Mouse (Mus musculus) hindbrain, embryonic 11.5 days (tissue): ENCODE data around the gene Olfr553. TPM values are rescaled to one million over a fixed set of nuclear protein-coding genes. Genes with fewer than 3 reads are reported as not detected.
A peak's percentile ranks its signal among the peaks of the same experiment; 100 is the strongest.

Source experiments
- ATAC-seq: fragments of 200-750 bp; cut with Nextera tagmentation; 2 replicates; pipeline ENCODE4 v1.8.0; 2017; ENCODE audit warnings: mild to moderate bottlenecking, moderate TSS enrichment, moderate library complexity; ENCODE audit not compliant: low FRiP score
- DNase-seq: peaks from one replicate; pipeline ENCODE4 v3.0.0-alpha.2; 2015; ENCODE audit warnings: low spot score
- H3K27ac ChIP-seq: fragments of 300-500 bp; sonication (generic); 2 replicates; pipeline ENCODE4 v1.5.1; 2014; ENCODE audit warnings: mild to moderate bottlenecking, low read depth, low read length
- H3K27me3 ChIP-seq: fragments of 300-500 bp; sonication (generic); 2 replicates; pipeline ENCODE4 v1.6.1; 2014; ENCODE audit warnings: mild to moderate bottlenecking, low read length, moderate library complexity, mixed read lengths; ENCODE audit not compliant: control insufficient read depth, insufficient read depth
- H3K36me3 ChIP-seq: fragments of 300-500 bp; sonication (generic); 2 replicates; pipeline ENCODE4 v1.6.1; 2014; ENCODE audit warnings: mild to moderate bottlenecking, low read length, moderate library complexity, mixed read lengths; ENCODE audit not compliant: control insufficient read depth, insufficient read depth
- H3K4me1 ChIP-seq: fragments of 300-500 bp; sonication (generic); replicated peaks from 2 replicates; pipeline ENCODE4 v1.6.1; 2014; ENCODE audit warnings: low read length, mixed read lengths; ENCODE audit not compliant: control insufficient read depth, insufficient read depth
- H3K4me2 ChIP-seq: fragments of 300-500 bp; sonication (generic); replicated peaks from 2 replicates; pipeline ENCODE4 v1.6.1; 2014; ENCODE audit warnings: mild to moderate bottlenecking, low read depth, low read length
- H3K4me3 ChIP-seq: fragments of 300-500 bp; sonication (generic); 2 replicates; pipeline ENCODE4 v1.5.1; 2014; ENCODE audit warnings: low read depth, low read length
- H3K9ac ChIP-seq: fragments of 300-500 bp; sonication (generic); 2 replicates; pipeline ENCODE4 v1.6.1; 2014; ENCODE audit warnings: low read depth, low read length
- H3K9me3 ChIP-seq: fragments of 300-500 bp; sonication (generic); 2 replicates; pipeline ENCODE4 v1.6.1; 2016; ENCODE audit warnings: low read length; ENCODE audit not compliant: control insufficient read depth
- WGBS: fragments of 180-500 bp; shearing (Covaris S2); extraction: QIAGEN DNeasy Blood & Tissue Kit; methylation state at CpG from one replicate; pipeline ENCODE4 v1.1.7; 2014; 5-methylcytosine and 5-hydroxymethylcytosine counted together
- polyA plus RNA-seq: library from polyadenylated mRNA; unstranded; fragments of >200 nt; fragmentation: Nextera tagmentation; extraction: Ambion mirVana; gene quantifications from 2 replicates; pipeline ENCODE4 v1.2.1, GENCODE M21; 2014

The Olfr553 gene
- polyA plus RNA-seq, 1 experiment from 2014 or later = not detected

- H3K9me3 ChIP-seq = no peaks in the 10 kb centered on the region
- H3K36me3 ChIP-seq = no peaks in the 10 kb centered on the region
- WGBS = 88% methylated on average over 1 of the region's 1 CpGs
- no peak within 1 kb of the TSS for H3K27ac ChIP-seq
- no peak within 1 kb of the TSS for H3K9ac ChIP-seq
- no peak within 1 kb of the TSS for H3K4me3 ChIP-seq
- no peaks in the 10 kb centered on the region for H3K27me3 ChIP-seq
- no peaks in the 10 kb centered on the region for H3K4me1 ChIP-seq
- ATAC-seq (no peak), DNase-seq (no peak)
- no peak within 1 kb of the TSS for H3K4me2 ChIP-seq
These were observed 20.5 kb downstream of the Olfr553 start, which contains the start of gene Olfr552 for GRCm38 (mm10) chr7:102597378-102598031. Gene Olfr552 (plus strand): TSS chr7:102597770.

GRCm38 (mm10) chr7:102591786-102592185 lies 26.2 kb downstream of the Olfr553 start, which contains the start of gene Olfr551:
Gene Olfr551 (minus strand): TSS chr7:102591886.
- no peaks in the 10 kb centered on the region for H3K27me3 ChIP-seq

GRCm38 (mm10) chr7:102575998-102576397 lies 42.0 kb downstream of the Olfr553 start:
- DNase-seq = no peak
- no peaks in the 10 kb centered on the region for H3K27me3 ChIP-seq
- H3K4me1 ChIP-seq = no peaks in the 10 kb centered on the region
- ATAC-seq = no peak
- H3K4me2 ChIP-seq = no peak overlapping the region
- no peaks in the 10 kb centered on the region for H3K36me3 ChIP-seq
- no peak overlapping the region for H3K4me3 ChIP-seq
- no peaks in the 10 kb centered on the region for H3K9me3 ChIP-seq
- no peak overlapping the region for H3K27ac ChIP-seq
- 77% methylated on average over 6 of the region's 6 CpGs for WGBS
- H3K9ac ChIP-seq = no peak overlapping the region

More at GRCm38 (mm10) chr7:102591786-102592185, 26.2 kb downstream of the Olfr553 start, which contains the start of gene Olfr551:
- ATAC-seq (no peak), DNase-seq (no peak)
- H3K36me3 ChIP-seq = no peaks in the 10 kb centered on the region
- H3K9ac ChIP-seq = no peak within 1 kb of the TSS
- 94% methylated on average over 3 of the region's 3 CpGs for WGBS
- no peak within 1 kb of the TSS for H3K4me3 ChIP-seq
- H3K4me2 ChIP-seq = no peak within 1 kb of the TSS
- no peak within 1 kb of the TSS for H3K27ac ChIP-seq
- H3K9me3 ChIP-seq = no peaks in the 10 kb centered on the region
- H3K4me1 ChIP-seq = no peaks in the 10 kb centered on the region

GRCm38 (mm10) chr7:102573174-102573830 lies 44.7 kb downstream of the Olfr553 start:
- WGBS = 77% methylated on average over 3 of the region's 3 CpGs
- Histone ChIP-seq H3K36me3 (no peaks in the 10 kb centered on the region), H3K4me3 (no peak overlapping the region), H3K9ac (no peak overlapping the region), H3K4me2 (no peak overlapping the region), H3K27me3 (no peaks in the 10 kb centered on the region), H3K27ac (no peak overlapping the region), H3K4me1 (no peaks in the 10 kb centered on the region), H3K9me3 (no peaks in the 10 kb centered on the region)
- peak; percentile 22; the same call in 1 of the 2 replicates for ATAC-seq
- peak; percentile 18 for DNase-seq

- Histone ChIP-seq H3K9ac (no peak within 1 kb of the TSS), H3K4me2 (no peak within 1 kb of the TSS), H3K9me3 (no peaks in the 10 kb centered on the region), H3K36me3 (no peaks in the 10 kb centered on the region), H3K4me3 (no peak within 1 kb of the TSS), H3K27me3 (no peaks in the 10 kb centered on the region), H3K4me1 (no peaks in the 10 kb centered on the region), H3K27ac (no peak within 1 kb of the TSS)
- no peak for DNase-seq
- ATAC-seq = no peak
- WGBS = 95% methylated on average over 8 of the region's 8 CpGs
These were observed 46.9 kb downstream of the Olfr553 start, which contains the start of gene Olfr550 for GRCm38 (mm10) chr7:102571142-102571541. Gene Olfr550 (plus strand): TSS chr7:102571442.

- H3K36me3 ChIP-seq = no peaks in the 10 kb centered on the region
- 92% methylated on average over 4 of the region's 4 CpGs for WGBS
- DNase-seq (no peak), ATAC-seq (no peak)
- H3K27me3 ChIP-seq = no peaks in the 10 kb centered on the region
- H3K9ac ChIP-seq = no peak overlapping the region
- no peaks in the 10 kb centered on the region for H3K4me1 ChIP-seq
- no peak overlapping the region for H3K4me2 ChIP-seq
- no peak overlapping the region for H3K4me3 ChIP-seq
- H3K27ac ChIP-seq = no peak overlapping the region
- no peaks in the 10 kb centered on the region for H3K9me3 ChIP-seq
These were observed 51.8 kb downstream of the Olfr553 start for GRCm38 (mm10) chr7:102566219-102566618.

GRCm38 (mm10) chr7:102564999-102565997 lies 52.7 kb downstream of the Olfr553 start, which contains the start of gene Trim21:
Gene Trim21 (minus strand): TSS chr7:102565486.
- peak; percentile 74; the same call in 1 of the 2 replicates for ATAC-seq
- peak within 1 kb of the TSS; percentile 35 for H3K4me2 ChIP-seq
- H3K9ac ChIP-seq = peak within 1 kb of the TSS; percentile 27; the same call in 1 of the 2 replicates
- no peaks in the 10 kb centered on the region for H3K27me3 ChIP-seq
- H3K4me3 ChIP-seq = peak within 1 kb of the TSS; percentile 25
- 28% methylated on average over 10 of the region's 10 CpGs for WGBS
- no peaks in the 10 kb centered on the region for H3K4me1 ChIP-seq
- no peaks in the 10 kb centered on the region for H3K9me3 ChIP-seq
- H3K27ac ChIP-seq = no peak within 1 kb of the TSS
- peak; percentile 56 for DNase-seq
- H3K36me3 ChIP-seq = no peaks in the 10 kb centered on the region
